Mouse (Mus musculus) midbrain, postnatal 0 days (tissue): ENCODE data around the gene Zc3h10. TPM values are rescaled to one million over a fixed set of nuclear protein-coding genes. Genes with fewer than 3 reads are reported as not detected.
"Not testable (repeated sequence)": the region's sequence is repeated elsewhere in the genome, so short reads cannot be mapped to it uniquely, and the experiment has no call there.

Experiments
- ATAC-seq: fragments of 200-750 bp; cut with Nextera tagmentation; 2 replicates; pipeline ENCODE4 v1.8.0; 2017; ENCODE audit warnings: moderate number of reproducible peaks, mild to moderate bottlenecking, moderate TSS enrichment, moderate library complexity; ENCODE audit not compliant: low FRiP score
- DNase-seq: peaks from one replicate; pipeline ENCODE4 v3.0.0-alpha.2; 2015; ENCODE audit warnings: low spot score
- H3K27ac ChIP-seq: fragments of 300-500 bp; sonication (generic); 2 replicates; pipeline ENCODE4 v1.5.1; 2014; ENCODE audit warnings: low read depth, mild to moderate bottlenecking, low read length, mixed read lengths
- H3K27me3 ChIP-seq: fragments of 300-500 bp; sonication (generic); 2 replicates; pipeline ENCODE4 v1.6.1; 2014; ENCODE audit warnings: low read length, control low read depth, mixed read lengths; ENCODE audit not compliant: insufficient read depth
- H3K36me3 ChIP-seq: fragments of 300-500 bp; sonication (generic); 2 replicates; pipeline ENCODE4 v1.6.1; 2014; ENCODE audit warnings: low read length, control low read depth, mixed read lengths; ENCODE audit not compliant: insufficient read depth
- H3K4me1 ChIP-seq: fragments of 300-500 bp; sonication (generic); 2 replicates; pipeline ENCODE4 v1.6.1; 2014; ENCODE audit warnings: mild to moderate bottlenecking, control low read depth, antibody characterized with exemption, low read length, mixed read lengths; ENCODE audit not compliant: insufficient read depth
- H3K4me2 ChIP-seq: fragments of 300-500 bp; sonication (generic); 2 replicates; pipeline ENCODE4 v1.6.1; 2014; ENCODE audit warnings: low read depth, mild to moderate bottlenecking, low read length, mixed read lengths; ENCODE audit not compliant: poor library complexity, severe bottlenecking
- H3K4me3 ChIP-seq: fragments of 300-500 bp; sonication (generic); 2 replicates; pipeline ENCODE4 v1.5.1; 2014; ENCODE audit warnings: low read depth, mild to moderate bottlenecking, low read length, moderate library complexity
- H3K9ac ChIP-seq: fragments of 300-500 bp; sonication (generic); replicated peaks from 2 replicates; pipeline ENCODE4 v1.6.1; 2014; ENCODE audit warnings: mild to moderate bottlenecking, low read length, moderate library complexity, mixed read lengths; ENCODE audit not compliant: poor library complexity, severe bottlenecking
- H3K9me3 ChIP-seq: fragments of 300-500 bp; sonication (generic); 2 replicates; pipeline ENCODE4 v1.6.1; 2016; ENCODE audit warnings: low read length, control low read depth
- CTCF ChIP-seq: IDR thresholded peaks from 2 replicates; pipeline ENCODE4 v1.5.1; 2016; ENCODE audit warnings: antibody characterized with exemption, mild to moderate bottlenecking
- WGBS: fragments of 180-500 bp; shearing (Covaris S2); extraction: QIAGEN DNeasy Blood & Tissue Kit; methylation state at CpG from one replicate; pipeline ENCODE4 v1.1.7; 2014; 5-methylcytosine and 5-hydroxymethylcytosine counted together
- microRNA-seq: library from miRNA; unstranded; fragments of <30 nt; microRNA quantifications from one replicate; pipeline ENCODE4, GENCODE M21; 2016; ENCODE audit warnings: borderline number of aligned reads
- polyA plus RNA-seq: library from polyadenylated mRNA; unstranded; fragments of >200 nt; fragmentation: Nextera tagmentation; extraction: Ambion mirVana; gene quantifications from 2 replicates; pipeline ENCODE4 v1.2.1, GENCODE M21; 2015
- total RNA-seq: library from RNA; depleted of rRNA; stranded (reverse); fragments of >200 nt; gene quantifications from 2 replicates; pipeline ENCODE4 v1.2.3, GENCODE M21; 2014; rRNA removed

The Zc3h10 gene
- total and polyA plus RNA-seq, 2 experiments from 2014 or later, result 12.0 to 30.3 TPM

- peak; percentile 36 for ATAC-seq
- peak; percentile 58 for DNase-seq
- H3K27me3 ChIP-seq, result no peaks in the 10 kb centered on the region
- peak overlapping the region; percentile 80 for H3K4me3 ChIP-seq
- WGBS, result 19% methylated on average over 12 of the region's 12 CpGs
- peak overlapping the region; percentile 71 for H3K4me2 ChIP-seq
- H3K27ac ChIP-seq, result peak overlapping the region; percentile 94
- H3K9ac ChIP-seq, result peak overlapping the region; percentile 85
- peaks cover 19% of the 10 kb centered on the region; the same call in 1 of the 2 replicates for H3K4me1 ChIP-seq
- no peak for TF ChIP-seq CTCF
- H3K36me3 ChIP-seq, result peaks cover 30% of the 10 kb centered on the region
- no peaks in the 10 kb centered on the region for H3K9me3 ChIP-seq
Observed at GRCm38 (mm10) chr10:128492633-128493311, 54.8 kb downstream of the Zc3h10 start.

GRCm38 (mm10) chr10:128492051-128492450 lies 55.5 kb downstream of the Zc3h10 start:
- not testable (repeated sequence) for ATAC-seq, H3K27me3 ChIP-seq, DNase-seq, H3K9me3 ChIP-seq
- 72% methylated on average over 6 of the region's 8 CpGs for WGBS
- peak overlapping the region; percentile 71 for H3K4me2 ChIP-seq
- peak overlapping the region; percentile 80 for H3K4me3 ChIP-seq
- H3K27ac ChIP-seq, result peak overlapping the region; percentile 55; the same call in 1 of the 2 replicates
- H3K36me3 ChIP-seq, result peaks cover 38% of the 10 kb centered on the region
- H3K9ac ChIP-seq, result peak overlapping the region; percentile 85
- H3K4me1 ChIP-seq, result peaks cover 16% of the 10 kb centered on the region; the same call in 1 of the 2 replicates

Small RNAs within 50 kb of the gene (microRNA-seq; reads per million reads assigned to microRNA genes)
- not detected for gene Gm47275
- gene Mir6916, result not detected
- gene Mir6917, result not detected

Other genes starting within 250 kb of the Zc3h10 start
- not detected in 2 replicates for gene Il23a, start 249.0 kb downstream of the Zc3h10 start, total RNA-seq
- 0.12 TPM in 1 of 2 replicates, not detected in the other for gene Il23a, start 249.0 kb downstream of the Zc3h10 start, polyA plus RNA-seq
- 18.3 and 19.0 TPM in 2 replicates for gene Pan2, start 244.4 kb downstream of the Zc3h10 start, total RNA-seq
- gene Pan2, start 244.4 kb downstream of the Zc3h10 start, polyA plus RNA-seq, result 12.5 and 13.4 TPM in 2 replicates
- gene Cnpy2, start 225.3 kb downstream of the Zc3h10 start, total RNA-seq, result 40.3 and 49.4 TPM in 2 replicates
- gene Cnpy2, start 225.3 kb downstream of the Zc3h10 start, polyA plus RNA-seq, result 164 and 176 TPM in 2 replicates
- gene Cs, start 210.0 kb downstream of the Zc3h10 start, total RNA-seq, result 279 and 309 TPM in 2 replicates
- 255 and 271 TPM in 2 replicates for gene Cs, start 210.0 kb downstream of the Zc3h10 start, polyA plus RNA-seq
- gene Coq10a, start 178.8 kb downstream of the Zc3h10 start, total RNA-seq, result 42.8 and 53.2 TPM in 2 replicates
- 51.7 and 56.4 TPM in 2 replicates for gene Coq10a, start 178.8 kb downstream of the Zc3h10 start, polyA plus RNA-seq
- gene Ankrd52, start 170.7 kb downstream of the Zc3h10 start, total RNA-seq, result 43.6 and 49.1 TPM in 2 replicates
- 7.8 and 9.9 TPM in 2 replicates for gene Ankrd52, start 170.7 kb downstream of the Zc3h10 start, polyA plus RNA-seq
- gene Slc39a5, start 146.5 kb downstream of the Zc3h10 start, total RNA-seq, result 0.16 and 0.61 TPM in 2 replicates
- gene Slc39a5, start 146.5 kb downstream of the Zc3h10 start, polyA plus RNA-seq, result 0.16 and 0.27 TPM in 2 replicates
- 63.1 and 82.0 TPM in 2 replicates for gene Nabp2, start 136.3 kb downstream of the Zc3h10 start, total RNA-seq
- gene Nabp2, start 136.3 kb downstream of the Zc3h10 start, polyA plus RNA-seq, result 145 and 157 TPM in 2 replicates
- gene Rnf41, start 136.1 kb downstream of the Zc3h10 start, total RNA-seq, result 94.3 and 103 TPM in 2 replicates
- gene Rnf41, start 136.1 kb downstream of the Zc3h10 start, polyA plus RNA-seq, result 91.6 and 93.8 TPM in 2 replicates
- gene Smarcc2, start 88.5 kb downstream of the Zc3h10 start, total RNA-seq, result 216 and 233 TPM in 2 replicates
- gene Smarcc2, start 88.5 kb downstream of the Zc3h10 start, polyA plus RNA-seq, result 129 and 143 TPM in 2 replicates
- gene Myl6, start 53.6 kb downstream of the Zc3h10 start, total RNA-seq, result 648 and 715 TPM in 2 replicates
- 946 and 1,057 TPM in 2 replicates for gene Myl6, start 53.6 kb downstream of the Zc3h10 start, polyA plus RNA-seq
- 24.6 and 28.6 TPM in 2 replicates for gene Myl6b, start 49.1 kb downstream of the Zc3h10 start, total RNA-seq
- 4.9 and 5.4 TPM in 2 replicates for gene Myl6b, start 49.1 kb downstream of the Zc3h10 start, polyA plus RNA-seq
- gene Esyt1, start 21.9 kb downstream of the Zc3h10 start, total RNA-seq, result 16.2 and 16.6 TPM in 2 replicates
- gene Esyt1, start 21.9 kb downstream of the Zc3h10 start, polyA plus RNA-seq, result 7.3 and 7.4 TPM in 2 replicates
- gene Rpl41, start 1.5 kb upstream of the Zc3h10 start, total RNA-seq, result 772 and 807 TPM in 2 replicates
- 2,464 and 2,473 TPM in 2 replicates for gene Rpl41, start 1.5 kb upstream of the Zc3h10 start, polyA plus RNA-seq
- gene Pa2g4, start 18.2 kb upstream of the Zc3h10 start, total RNA-seq, result 78.0 and 82.4 TPM in 2 replicates
- gene Pa2g4, start 18.2 kb upstream of the Zc3h10 start, polyA plus RNA-seq, result 107 and 110 TPM in 2 replicates
- gene Erbb3, start 41.9 kb upstream of the Zc3h10 start, total RNA-seq, result 1.1 and 1.2 TPM in 2 replicates
- 0.21 and 0.33 TPM in 2 replicates for gene Erbb3, start 41.9 kb upstream of the Zc3h10 start, polyA plus RNA-seq
- gene Rps26, start 79.0 kb upstream of the Zc3h10 start, total RNA-seq, result 1,580 and 1,646 TPM in 2 replicates
- 382 and 398 TPM in 2 replicates for gene Rps26, start 79.0 kb upstream of the Zc3h10 start, polyA plus RNA-seq
- gene Ikzf4, start 98.2 kb upstream of the Zc3h10 start, total RNA-seq, result 21.9 and 26.2 TPM in 2 replicates
- gene Ikzf4, start 98.2 kb upstream of the Zc3h10 start, polyA plus RNA-seq, result 16.8 and 17.9 TPM in 2 replicates
- 11.5 and 15.7 TPM in 2 replicates for gene Suox, start 126.3 kb upstream of the Zc3h10 start, total RNA-seq
- gene Suox, start 126.3 kb upstream of the Zc3h10 start, polyA plus RNA-seq, result 8.9 and 11.8 TPM in 2 replicates
- 129 and 131 TPM in 2 replicates for gene Rab5b, start 148.5 kb upstream of the Zc3h10 start, total RNA-seq
- gene Rab5b, start 148.5 kb upstream of the Zc3h10 start, polyA plus RNA-seq, result 112 and 115 TPM in 2 replicates
- gene Pmel, start 156.4 kb upstream of the Zc3h10 start, total RNA-seq, result 0.76 and 3.4 TPM in 2 replicates
- gene Pmel, start 156.4 kb upstream of the Zc3h10 start, polyA plus RNA-seq, result 1.0 and 1.1 TPM in 2 replicates
- gene Cdk2, start 157.3 kb upstream of the Zc3h10 start, total RNA-seq, result 7.8 and 11.1 TPM in 2 replicates
- 8.7 and 10.7 TPM in 2 replicates for gene Cdk2, start 157.3 kb upstream of the Zc3h10 start, polyA plus RNA-seq
- gene Dgka, start 197.1 kb upstream of the Zc3h10 start, total RNA-seq, result 4.5 and 7.5 TPM in 2 replicates
- 4.9 and 5.1 TPM in 2 replicates for gene Dgka, start 197.1 kb upstream of the Zc3h10 start, polyA plus RNA-seq
- gene Pym1, start 200.1 kb upstream of the Zc3h10 start, total RNA-seq, result 54.9 and 60.1 TPM in 2 replicates
- 48.0 and 52.2 TPM in 2 replicates for gene Pym1, start 200.1 kb upstream of the Zc3h10 start, polyA plus RNA-seq
- 1.3 and 1.8 TPM in 2 replicates for gene Mmp19, start 243.1 kb upstream of the Zc3h10 start, total RNA-seq
- 0.29 and 0.54 TPM in 2 replicates for gene Mmp19, start 243.1 kb upstream of the Zc3h10 start, polyA plus RNA-seq